Comparison of ENCODE assay signal across 14 mouse cellular contexts in the genomic region with DNA sequence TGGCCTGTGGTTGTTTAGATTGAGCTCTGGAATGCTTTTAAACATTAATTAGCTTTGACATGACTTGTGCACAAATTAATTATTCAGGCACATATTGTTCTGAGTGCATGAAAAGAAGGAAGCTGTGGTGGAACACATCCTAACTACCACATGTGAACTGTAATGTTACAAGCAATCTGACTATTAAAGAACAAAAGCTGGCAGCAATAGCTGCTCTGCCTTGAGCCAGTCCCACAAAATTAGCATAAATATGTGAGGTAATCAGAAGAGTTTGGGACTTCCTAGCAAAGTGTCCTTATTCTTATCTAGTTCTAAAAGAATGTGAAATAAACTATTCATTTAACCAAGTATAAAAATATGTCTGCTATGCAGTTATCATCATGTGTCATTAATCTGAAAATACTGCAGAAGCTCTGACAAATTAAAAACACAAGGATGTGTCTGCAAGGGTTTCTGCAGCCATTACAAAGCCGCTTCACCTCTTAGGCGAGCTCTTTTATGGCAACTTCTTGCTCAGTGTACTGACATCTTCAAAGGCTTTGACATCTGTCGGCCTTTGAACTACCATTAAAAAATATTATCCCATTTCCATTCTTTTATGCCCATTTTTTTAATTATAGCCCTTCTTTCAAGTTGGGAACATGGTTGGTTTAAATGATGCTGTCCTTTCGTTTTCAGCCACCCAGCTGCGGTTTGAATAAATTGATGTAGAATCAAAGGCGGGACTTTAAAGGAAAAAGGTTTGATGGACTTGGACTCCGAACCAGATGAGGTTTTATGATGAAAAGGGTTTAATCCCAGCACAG.
A peak's percentile ranks its signal among the peaks of the same experiment; 100 is the strongest.
DNase-seq lines count a peak whose midpoint lies in the region; ATAC-seq and TF ChIP-seq lines count a peak whose summit lies in the region.
"Had no signal": no experiment of that assay in that cellular context is flagged by ENCODE, and none has a peak within 500 bp of the region (broad histone marks: within the 10 kb centered on the region; RNA-seq: fewer than 3 reads in every experiment).

No protein-coding gene starts in this region.

- H3K9ac ChIP-seq in hindbrain, embryonic 12.5 days = no peak overlapping the region
- H3K9ac ChIP-seq in forebrain, embryonic 15.5 days (replicated peaks) = no peak overlapping the region
- 0 out of 2 replicates have a peak overlapping the region, but pooled peaks have one; percentile 32 for H3K9ac ChIP-seq in midbrain, embryonic 13.5 days (replicated peaks)
- H3K9ac ChIP-seq: heart, embryonic 12.5 days; neural tube, embryonic 12.5 days had no signal

- H3K27ac ChIP-seq in hindbrain, embryonic 12.5 days = peak overlapping the region; percentile 35; the same call in 1 of the 2 replicates
- H3K27ac ChIP-seq in hindbrain, embryonic 10.5 days = no peak overlapping the region
- H3K27ac ChIP-seq in forebrain, embryonic 15.5 days (replicated peaks) = peak overlapping the region; percentile 54
- peak overlapping the region; percentile 75 for H3K27ac ChIP-seq in midbrain, embryonic 13.5 days
- H3K27ac ChIP-seq: neural tube, embryonic 12.5 days; stomach, postnatal 0 days had no signal

- H3K4me2 ChIP-seq in hindbrain, embryonic 12.5 days (replicated peaks) = no peak overlapping the region
- H3K4me2 ChIP-seq in forebrain, embryonic 15.5 days (replicated peaks) = no peak overlapping the region
- H3K4me2 ChIP-seq in midbrain, embryonic 13.5 days (replicated peaks) = peak overlapping the region; percentile 38
- H3K4me2 ChIP-seq: heart, embryonic 12.5 days; neural tube, embryonic 12.5 days had no signal

- POLR2A ChIA-PET in Patski (lab: Charles Lee) = no interaction called here

- H3K36me3 ChIP-seq in hindbrain, embryonic 12.5 days = no peaks in the 10 kb centered on the region
- H3K36me3 ChIP-seq in hindbrain, embryonic 10.5 days = no peaks in the 10 kb centered on the region
- H3K36me3 ChIP-seq in forebrain, embryonic 15.5 days = no peaks in the 10 kb centered on the region
- 0 out of 2 replicates have a peak, but pooled peaks cover under 1% of the 10 kb centered on the region for H3K36me3 ChIP-seq in midbrain, embryonic 13.5 days
- H3K36me3 ChIP-seq: heart, embryonic 12.5 days; neural tube, embryonic 12.5 days had no signal

- ATAC-seq in hindbrain, embryonic 12.5 days (ENCODE audit: low FRiP score) = no peak
- ATAC-seq in Patski = peak; percentile 92
- 0 out of 2 replicates have a peak, but pooled peaks have one; percentile 43 for ATAC-seq in forebrain, embryonic 15.5 days (replicated peaks)
- ATAC-seq in midbrain, embryonic 13.5 days = peak; percentile 76

- no peak for TF ChIP-seq CTCF in Patski (IDR thresholded peaks at IDR 0.05)

- WGBS in hindbrain, embryonic 12.5 days = 73% methylated on average over 7 of the region's 7 CpGs
- WGBS in hindbrain, embryonic 10.5 days = 85% methylated on average over 7 of the region's 7 CpGs
- WGBS in forebrain, embryonic 15.5 days = 39% methylated on average over 7 of the region's 7 CpGs
- WGBS in midbrain, embryonic 13.5 days = 45% methylated on average over 7 of the region's 7 CpGs

- no peak overlapping the region for H3K4me3 ChIP-seq in hindbrain, embryonic 12.5 days
- no peak overlapping the region for H3K4me3 ChIP-seq in hindbrain, embryonic 10.5 days
- H3K4me3 ChIP-seq in forebrain, embryonic 15.5 days = no peak overlapping the region
- H3K4me3 ChIP-seq in midbrain, embryonic 13.5 days (replicated peaks) = no peak overlapping the region
- H3K4me3 ChIP-seq: heart, embryonic 12.5 days; neural tube, embryonic 12.5 days had no signal

- no peak for DNase-seq in hindbrain, embryonic 10.5 days (ENCODE audit: low spot score)
- DNase-seq in Patski (ENCODE audit: low read depth, low spot score) = peak; percentile 6
- no peak for DNase-seq in urinary bladder, postnatal 4 days (ENCODE audit: low spot score in 2 of 2)
- DNase-seq in right cerebral cortex, postnatal 14 days = no peak
- no peak for DNase-seq in urinary bladder, postnatal 36 days (ENCODE audit: low spot score in 2 of 2)
- DNase-seq: adrenal gland, adult 2 months; gastrocnemius, postnatal 10 days; kidney, postnatal 36 days had no signal

- H3K27me3 ChIP-seq in hindbrain, embryonic 12.5 days = no peaks in the 10 kb centered on the region
- H3K27me3 ChIP-seq in hindbrain, embryonic 10.5 days (ENCODE audit: insufficient read depth, poor library complexity, severe bottlenecking) = no peaks in the 10 kb centered on the region
- no peaks in the 10 kb centered on the region for H3K27me3 ChIP-seq in Patski
- H3K27me3 ChIP-seq in forebrain, embryonic 15.5 days = no peaks in the 10 kb centered on the region
- no peaks in the 10 kb centered on the region for H3K27me3 ChIP-seq in midbrain, embryonic 13.5 days
- H3K27me3 ChIP-seq: heart, embryonic 12.5 days; neural tube, embryonic 12.5 days had no signal

- CTCF ChIA-PET in Patski (lab: Charles Lee) = interaction anchor here (0.9 to 1.3 kb wide), 3 partner anchors 10 to 171 kb away, joined by 3 to 4 read pairs (median 3); no protein-coding TSS in a partner anchor

- no peaks in the 10 kb centered on the region for H3K9me3 ChIP-seq in hindbrain, embryonic 12.5 days (replicated peaks)
- H3K9me3 ChIP-seq in hindbrain, embryonic 10.5 days = no peaks in the 10 kb centered on the region
- no peaks in the 10 kb centered on the region for H3K9me3 ChIP-seq in forebrain, embryonic 15.5 days
- H3K9me3 ChIP-seq in midbrain, embryonic 13.5 days = no peaks in the 10 kb centered on the region
- H3K9me3 ChIP-seq: neural tube, embryonic 12.5 days had no signal

- in situ Hi-C loops in Patski (cut with MboI; ENCODE audit: low pct_unique_long_range_greater_than_20kb) = no loop called here

- H3K4me1 ChIP-seq in hindbrain, embryonic 12.5 days = peaks cover 10% of the 10 kb centered on the region; the same call in 1 of the 2 replicates
- 0 out of 2 replicates have a peak, but pooled peaks cover 4% of the 10 kb centered on the region for H3K4me1 ChIP-seq in hindbrain, embryonic 10.5 days (replicated peaks)
- peaks cover 16% of the 10 kb centered on the region for H3K4me1 ChIP-seq in forebrain, embryonic 15.5 days
- H3K4me1 ChIP-seq in midbrain, embryonic 13.5 days (replicated peaks) = peaks cover 30% of the 10 kb centered on the region
